Mouse (Mus musculus) retina, postnatal 7 days (tissue): ENCODE measurements around the gene Rmnd5a.

ENCODE experiments used
- DNase-seq: peaks from one replicate; pipeline ENCODE4 v3.0.0-alpha.2; 2012; ENCODE audit warnings: low read depth, low spot score

Gene Rmnd5a

GRCm38 (mm10) chr6:71372041-71372720, 68.3 kb downstream of the Rmnd5a start:
- DNase-seq = no peak

GRCm38 (mm10) chr6:71371085-71371605, 69.3 kb downstream of the Rmnd5a start:
- DNase-seq = no peak

GRCm38 (mm10) chr6:71369416-71369815, 71.0 kb downstream of the Rmnd5a start:
- no peak for DNase-seq

DNA sequence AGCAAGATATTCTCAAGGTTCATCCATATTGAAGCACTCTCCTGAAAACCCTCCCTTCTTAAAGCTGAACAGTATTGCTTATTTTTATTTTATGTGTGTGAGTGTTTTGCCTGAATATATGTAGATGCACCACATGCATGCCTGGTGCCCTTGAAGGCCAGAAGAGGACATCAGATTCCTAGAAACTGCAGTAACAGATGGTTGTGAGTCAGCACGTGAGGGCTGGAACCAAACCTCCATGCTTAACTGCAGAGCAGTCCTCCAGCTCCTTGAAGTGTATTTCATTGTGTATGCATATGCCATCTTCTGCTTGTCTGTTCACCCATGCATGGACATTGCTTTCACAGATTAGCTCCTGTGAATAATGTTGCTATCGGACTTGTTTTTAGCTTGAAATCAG, 76.4 kb downstream of the Rmnd5a start:
- DNase-seq = no peak

- DNase-seq = no peak
Observed at GRCm38 (mm10) chr6:71361156-71361670, 79.2 kb downstream of the Rmnd5a start.

- DNase-seq = no peak
Observed at GRCm38 (mm10) chr6:71360751-71361150, 79.7 kb downstream of the Rmnd5a start.

DNA sequence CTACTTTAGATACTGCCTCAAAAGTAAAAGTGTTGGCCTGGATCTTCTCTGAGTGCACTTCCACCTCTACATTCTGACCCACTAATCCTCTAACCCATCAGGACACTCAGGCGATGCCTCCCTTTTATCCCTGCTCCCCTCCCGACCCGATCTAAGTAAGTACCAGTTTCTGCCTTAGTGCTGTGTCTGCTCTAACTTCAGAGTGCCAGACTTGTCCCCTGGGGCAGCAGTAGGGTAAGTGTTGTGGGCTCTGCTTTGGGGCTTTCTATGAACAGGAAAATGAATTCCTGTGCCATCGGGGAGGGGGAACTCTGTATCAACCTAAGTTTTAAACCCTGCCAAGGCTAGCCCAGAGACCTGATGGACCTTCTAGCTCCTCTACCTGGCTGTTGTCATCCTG, 80.2 kb downstream of the Rmnd5a start:
- no peak for DNase-seq

- DNase-seq = no peak
Observed at GRCm38 (mm10) chr6:71357493-71357892, 82.9 kb downstream of the Rmnd5a start.

- DNase-seq = no peak
Observed at GRCm38 (mm10) chr6:71353722-71354121, 86.7 kb downstream of the Rmnd5a start.

DNA sequence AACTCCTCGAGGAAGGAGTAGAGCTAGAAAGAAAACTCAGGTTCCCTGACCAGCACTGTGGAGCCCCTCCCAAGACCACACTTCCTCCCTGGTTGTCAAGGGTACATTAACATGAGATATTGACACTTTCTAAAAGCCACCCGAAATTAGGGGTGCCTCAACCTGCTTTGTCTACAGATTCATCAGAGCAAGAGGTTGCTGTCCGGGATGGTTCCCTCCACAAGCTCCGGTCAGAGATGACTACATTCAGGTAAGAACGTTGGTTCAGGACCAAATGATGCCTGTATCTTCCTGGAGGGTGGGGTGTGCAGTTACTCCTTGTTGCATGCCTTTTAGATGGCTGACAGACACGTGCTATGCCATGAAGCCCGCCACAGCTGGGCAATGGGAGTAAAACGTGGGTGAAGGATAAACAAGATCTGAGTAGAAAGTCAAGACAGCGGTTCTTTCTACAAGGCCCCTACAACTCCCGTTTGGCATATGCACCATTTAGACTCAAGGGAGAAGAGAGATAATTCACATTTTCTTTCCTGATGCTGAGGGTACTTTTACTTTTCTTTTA, 87.5 kb downstream of the Rmnd5a start:
- no peak for DNase-seq

DNA sequence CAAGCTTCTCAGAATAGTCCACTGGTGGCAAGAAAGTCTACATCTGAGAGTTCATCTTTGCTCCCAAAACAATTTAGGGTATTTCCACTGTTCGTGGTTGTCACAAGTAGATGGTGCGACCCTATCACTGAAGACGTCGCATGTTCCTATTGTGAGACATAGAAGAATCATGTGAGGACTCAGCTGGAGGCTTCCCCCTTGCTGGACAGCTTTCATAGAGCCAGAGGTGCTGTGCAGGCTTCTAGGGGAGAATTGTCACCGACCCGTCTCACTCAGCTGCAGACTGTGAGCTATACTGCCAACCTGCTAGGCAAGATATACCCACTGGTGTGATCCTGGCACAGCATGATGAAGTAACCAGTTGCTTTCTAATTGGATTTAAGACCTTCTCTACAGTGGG, 88.2 kb downstream of the Rmnd5a start:
- no peak for DNase-seq

GRCm38 (mm10) chr6:71351201-71351600, 89.2 kb downstream of the Rmnd5a start:
- no peak for DNase-seq

DNA sequence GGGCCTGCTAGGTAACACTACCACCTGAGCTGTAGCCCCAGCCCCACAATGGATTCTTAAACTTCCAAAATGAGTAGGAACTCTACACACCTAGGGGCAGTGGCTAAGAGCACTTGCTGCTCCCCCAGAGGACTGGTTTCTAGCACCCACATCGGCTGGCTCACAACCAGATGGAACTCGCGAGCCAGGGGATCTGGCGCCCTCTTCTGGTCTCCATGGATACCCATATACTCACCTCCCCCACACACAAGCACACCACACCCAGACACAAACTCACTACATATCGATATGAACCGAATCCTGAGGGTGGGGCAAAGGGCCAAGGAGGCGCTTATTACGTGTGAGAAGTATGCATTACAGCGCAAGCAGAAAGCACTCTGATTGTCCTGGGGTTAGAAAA, 92.4 kb downstream of the Rmnd5a start:
- no peak for DNase-seq

DNA sequence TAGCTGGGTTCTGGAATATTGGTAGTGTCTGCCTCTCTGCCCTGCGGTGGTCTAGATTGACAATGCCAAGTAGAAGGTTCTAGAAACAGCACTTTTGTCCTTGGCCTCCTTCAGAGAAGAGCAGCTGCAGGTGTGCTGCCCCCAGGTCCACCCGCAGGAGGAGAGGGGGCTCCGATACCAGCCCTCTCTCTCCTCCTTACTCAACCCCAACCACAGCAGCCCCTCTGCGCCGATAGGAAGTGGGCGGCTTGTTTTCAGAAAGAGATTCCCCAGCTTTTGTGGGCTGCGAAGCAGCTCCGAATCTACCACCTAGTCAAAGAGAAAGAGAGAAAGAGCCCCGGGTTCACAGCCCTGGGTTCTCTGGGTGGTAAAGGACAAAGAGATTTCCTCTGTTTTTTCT, 99.3 kb downstream of the Rmnd5a start:
- no peak for DNase-seq

DNA sequence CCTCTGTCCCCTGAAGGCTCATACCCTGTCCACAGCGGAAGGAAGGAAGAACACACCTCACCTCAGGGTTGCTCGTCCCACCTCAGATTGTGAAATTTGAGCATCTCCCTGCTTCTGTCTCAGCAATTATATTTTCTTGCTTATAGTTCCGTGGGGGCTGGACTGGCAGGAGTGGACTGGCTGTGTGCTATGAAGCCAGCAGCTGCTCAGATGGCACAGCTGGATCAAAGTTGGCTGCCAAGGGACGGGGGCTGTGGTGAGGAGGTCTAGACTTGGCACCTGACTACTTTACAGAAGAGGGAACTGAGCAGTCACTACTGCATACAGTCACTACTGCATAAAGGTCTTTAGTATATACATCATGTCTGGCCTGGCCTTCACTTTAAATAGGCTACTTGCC, 101.1 kb downstream of the Rmnd5a start:
- DNase-seq = no peak

DNA sequence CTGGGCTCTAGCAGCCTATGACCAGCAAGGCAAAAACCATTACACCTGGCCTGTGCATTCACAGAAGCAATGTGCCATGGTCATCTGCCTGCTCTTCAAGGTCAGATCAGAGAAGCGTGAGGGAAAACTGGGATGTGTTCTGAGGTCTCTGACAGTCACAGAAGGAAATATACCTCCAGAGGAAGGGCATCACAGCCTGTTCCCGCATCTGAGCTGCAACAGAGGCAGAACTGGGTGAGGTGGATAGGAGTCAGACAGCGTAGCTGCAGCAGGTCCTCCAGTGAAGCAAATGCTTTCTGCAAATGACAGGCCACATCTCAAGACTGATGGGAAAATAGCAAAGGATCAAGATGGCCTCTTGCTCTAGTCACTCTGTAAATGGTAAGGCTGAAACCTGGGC, 101.5 kb downstream of the Rmnd5a start:
- DNase-seq = no peak
